Mouse (Mus musculus) C2C12 (cell line): Measurements from ENCODE around the gene Slc39a10.

Experiments used
- CTCF ChIP-seq: IDR thresholded peaks from one replicate; pipeline ENCODE4 v1.5.1; 2011; ENCODE audit not compliant: control insufficient read depth, insufficient read depth, insufficient read length
- MAX ChIP-seq: IDR thresholded peaks from one replicate; pipeline ENCODE4 v1.6.1; 2011; ENCODE audit warnings: mild to moderate bottlenecking, control low read depth
- MYOD1 ChIP-seq: IDR thresholded peaks from one replicate; pipeline ENCODE4 v1.6.1; 2011; ENCODE audit warnings: low read depth; ENCODE audit not compliant: control insufficient read depth, insufficient read length
- MYOG ChIP-seq: IDR thresholded peaks from one replicate; pipeline ENCODE4 v1.6.1; 2011; ENCODE audit not compliant: control insufficient read depth, insufficient read length; ENCODE audit errors: extremely low read depth
- USF1 ChIP-seq: IDR thresholded peaks from one replicate; pipeline ENCODE4 v1.6.1; 2011; ENCODE audit warnings: low read depth, mild to moderate bottlenecking, control low read depth, moderate library complexity

DNA sequence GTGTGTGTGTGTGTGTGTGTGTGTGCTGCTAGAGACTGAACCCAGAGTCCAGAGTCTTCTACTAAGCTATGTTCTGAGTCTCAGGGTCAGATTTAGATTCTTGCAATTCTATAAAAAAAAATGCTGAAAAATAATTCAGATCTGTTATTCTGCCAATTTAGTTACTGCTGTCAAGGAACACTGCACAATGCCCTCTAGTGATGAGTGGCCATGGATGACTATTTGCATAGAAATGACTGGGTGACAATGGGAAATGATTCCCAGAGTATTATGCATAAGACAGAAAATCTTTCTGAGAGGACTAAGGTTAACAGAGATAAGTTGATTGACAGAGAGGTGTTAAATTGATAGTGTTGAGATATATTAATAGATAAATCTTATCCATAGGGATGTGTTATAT, 32.3 kb upstream of the Slc39a10 start:
- no peak for TF ChIP-seq CTCF
- no peak for TF ChIP-seq USF1
- no peak for TF ChIP-seq MAX
- TF ChIP-seq MYOD1 = no peak
- TF ChIP-seq MYOG = no peak
